Mouse (Mus musculus) spleen, adult 2 months (tissue): ENCODE data around the gene Rngtt.

ENCODE experiments used
- CTCF ChIP-seq: fragments of 200-500 bp; IDR thresholded peaks from 2 replicates; pipeline ENCODE4 v1.5.1; 2011; ENCODE audit warnings: mild to moderate bottlenecking, inconsistent platforms; ENCODE audit not compliant: insufficient read depth, insufficient read length, insufficient replicate concordance; ENCODE audit errors: extremely low read depth
- POLR2A ChIP-seq: fragments of 200-500 bp; IDR thresholded peaks from 2 replicates; pipeline ENCODE4 v1.6.1; 2011; ENCODE audit warnings: low read depth, low read length, inconsistent platforms

- TF ChIP-seq CTCF (no peak), POLR2A (no peak)
Observed at GRCm38 (mm10) chr4:33547315-33547929, 237.3 kb downstream of the Rngtt start.
